Mouse (Mus musculus): ENCODE measurements around the gene Shroom2. TPM values are rescaled to one million over a fixed set of nuclear protein-coding genes. Genes with fewer than 3 reads are reported as not detected.

The Shroom2 gene
- total RNA-seq, 2 experiments from 2014 or later, result 157 to 167 TPM

Other genes starting within 250 kb of the Shroom2 start
- not detected for gene Cldn34a, start 206.1 kb downstream of the Shroom2 start, total RNA-seq (2021)
- gene Gpr143, start 12.5 kb upstream of the Shroom2 start, total RNA-seq (2021), result under 1 TPM in 1 of 2 experiments, not detected in 1; 0.36 TPM
- 1 to 10 TPM; 2.7 to 4.1 TPM for gene Usp51, start 237.0 kb upstream of the Shroom2 start, total RNA-seq (2021)

Data from layer of hippocampus, postnatal 10 days (tissue).